Mouse (Mus musculus) CH12.LX (cell line): ENCODE data around the gene Sema3c. TPM values are rescaled to one million over a fixed set of nuclear protein-coding genes. Genes with fewer than 3 reads are reported as not detected.

Experiments
- DNase-seq: peaks from one replicate; pipeline ENCODE4 v3.0.0-alpha.2; 2013; ENCODE audit errors: extremely low read depth
- H3K27ac ChIP-seq: 2 replicates; pipeline ENCODE4 v1.5.1; 2012; ENCODE audit warnings: low read depth, mild to moderate bottlenecking, control low read depth, moderate library complexity; ENCODE audit not compliant: insufficient read depth
- H3K27me3 ChIP-seq: replicated peaks from 2 replicates; pipeline ENCODE3; 2012; ENCODE audit warnings: inconsistent platforms
- H3K36me3 ChIP-seq, 2 experiments: replicated peaks in 1 of 2; 2 replicates each; pipeline versions ENCODE3 to v1.6.1; 2012; ENCODE audit warnings: inconsistent platforms in 1 of 2, low read length in 1 of 2, mild to moderate bottlenecking in 1 of 2, mixed read lengths in 1 of 2, moderate library complexity in 1 of 2; ENCODE audit not compliant: control insufficient read depth in 1 of 2, insufficient read depth in 1 of 2
- H3K4me1 ChIP-seq, 2 experiments: 2 replicates each; pipeline ENCODE4 v1.6.1; 2012; ENCODE audit warnings: inconsistent platforms in 1 of 2, moderate library complexity in 1 of 2; ENCODE audit not compliant: insufficient read depth in 2 of 2, control insufficient read depth in 1 of 2
- H3K4me2 ChIP-seq: 2 replicates; pipeline ENCODE4 v1.6.1; 2012; ENCODE audit warnings: low read depth, mild to moderate bottlenecking, control low read depth; ENCODE audit not compliant: poor library complexity, insufficient read depth, severe bottlenecking
- H3K4me3 ChIP-seq, 3 experiments: fragments of 150-350 bp in 1 of 3; sonication (generic) in 1 of 3; replicated peaks in 1 of 3; 2 replicates each; pipeline versions ENCODE3 to v1.5.1; 2011 to 2012; ENCODE audit warnings: low read depth in 2 of 3, low read length in 2 of 3, mild to moderate bottlenecking in 2 of 3, moderate library complexity in 2 of 3, control low read depth in 1 of 3, improper control_type of control experiment in 1 of 3, inconsistent platforms in 1 of 3, mixed read lengths in 1 of 3; ENCODE audit not compliant: poor library complexity in 1 of 3
- H3K79me2 ChIP-seq: replicated peaks from 2 replicates; pipeline ENCODE4 v1.6.1; 2012; ENCODE audit warnings: mild to moderate bottlenecking, moderate library complexity; ENCODE audit not compliant: control insufficient read depth, poor library complexity, insufficient read depth, severe bottlenecking; ENCODE audit errors: extremely low read depth
- H3K9ac ChIP-seq: 2 replicates; pipeline ENCODE4 v1.6.1; 2012; ENCODE audit warnings: low read depth, mild to moderate bottlenecking, control low read depth, moderate library complexity; ENCODE audit not compliant: insufficient read depth
- H3K9me3 ChIP-seq: replicated peaks from 2 replicates; pipeline ENCODE3; 2012; ENCODE audit warnings: low read length, inconsistent platforms, mixed read lengths
- BHLHE40 ChIP-seq: IDR thresholded peaks from 2 replicates; pipeline ENCODE4 v1.6.1; 2011; ENCODE audit warnings: mild to moderate bottlenecking, low read depth, low read length, improper control_type of control experiment
- CHD2 ChIP-seq: IDR thresholded peaks from 2 replicates; pipeline ENCODE4 v1.6.1; 2011; ENCODE audit warnings: low read length, improper control_type of control experiment
- CTCF ChIP-seq, 2 experiments: IDR thresholded peaks in 1 of 2; conservative IDR thresholded peaks in 1 of 2; 2 replicates each; pipeline ENCODE4 v1.5.1; 2011 to 2012; ENCODE audit warnings: low read depth in 2 of 2, low read length in 2 of 2, improper control_type of control experiment in 1 of 2, inconsistent platforms in 1 of 2, mild to moderate bottlenecking in 1 of 2, moderate library complexity in 1 of 2
- E2F4 ChIP-seq: IDR thresholded peaks from 2 replicates; pipeline ENCODE4 v1.6.1; 2011; ENCODE audit warnings: low read depth, low read length, improper control_type of control experiment; ENCODE audit not compliant: insufficient replicate concordance
- ETS1 ChIP-seq: conservative IDR thresholded peaks from 2 replicates; pipeline ENCODE4 v1.6.1; 2012; ENCODE audit warnings: low read depth, mild to moderate bottlenecking, inconsistent platforms, low read length, improper control_type of control experiment, moderate library complexity
- GABPA ChIP-seq: IDR thresholded peaks from 2 replicates; pipeline ENCODE4 v1.6.1; 2012; ENCODE audit warnings: low read depth, low read length, improper control_type of control experiment, inconsistent platforms; ENCODE audit not compliant: insufficient replicate concordance
- IRF4 ChIP-seq: IDR thresholded peaks from 2 replicates; pipeline ENCODE4 v1.6.1; 2014; ENCODE audit warnings: low read depth, mild to moderate bottlenecking, inconsistent platforms, low read length, improper control_type of control experiment
- JUN ChIP-seq: IDR thresholded peaks from 2 replicates; pipeline ENCODE4 v1.6.1; 2011; ENCODE audit warnings: low read depth, mild to moderate bottlenecking, low read length, improper control_type of control experiment, moderate library complexity; ENCODE audit not compliant: insufficient read depth
- JUND ChIP-seq: conservative IDR thresholded peaks from 2 replicates; pipeline ENCODE4 v1.6.1; 2011; ENCODE audit warnings: low read depth, low read length, improper control_type of control experiment
- MAFK ChIP-seq: IDR thresholded peaks from 2 replicates; pipeline ENCODE4 v1.6.1; 2011; ENCODE audit warnings: low read length, improper control_type of control experiment; ENCODE audit not compliant: insufficient replicate concordance
- MAX ChIP-seq: IDR thresholded peaks from 2 replicates; pipeline ENCODE4 v1.6.1; 2011; ENCODE audit warnings: low read length, improper control_type of control experiment
- MAZ ChIP-seq: IDR thresholded peaks from 2 replicates; pipeline ENCODE4 v1.6.1; 2012; ENCODE audit warnings: low read depth, mild to moderate bottlenecking, inconsistent platforms, low read length, improper control_type of control experiment, moderate library complexity
- MEF2A ChIP-seq: IDR thresholded peaks from 2 replicates; pipeline ENCODE4 v1.6.1; 2014; ENCODE audit warnings: low read depth, mild to moderate bottlenecking, inconsistent platforms, low read length, improper control_type of control experiment, borderline replicate concordance
- MXI1 ChIP-seq: IDR thresholded peaks from 2 replicates; pipeline ENCODE4 v1.6.1; 2011; ENCODE audit warnings: mild to moderate bottlenecking, low read depth, low read length, improper control_type of control experiment
- MYC ChIP-seq: IDR thresholded peaks from 2 replicates; pipeline ENCODE4 v1.6.1; 2011; ENCODE audit warnings: low read depth, mild to moderate bottlenecking, improper control_type of control experiment, low read length
- NELFE ChIP-seq: IDR thresholded peaks from 2 replicates; pipeline ENCODE4 v1.6.1; 2011; ENCODE audit warnings: low read depth, low read length, improper control_type of control experiment
- PAX5 ChIP-seq: IDR thresholded peaks from 2 replicates; pipeline ENCODE4 v1.6.1; 2012; ENCODE audit warnings: low read length, inconsistent platforms, mixed read lengths
- POLR2AphosphoS2 ChIP-seq: IDR thresholded peaks from 2 replicates; pipeline ENCODE4 v1.6.1; 2011; ENCODE audit warnings: low read depth, low read length, improper control_type of control experiment
- RCOR1 ChIP-seq: conservative IDR thresholded peaks from 2 replicates; pipeline ENCODE4 v1.6.1; 2012; ENCODE audit warnings: low read depth, mild to moderate bottlenecking, inconsistent platforms, low read length, improper control_type of control experiment
- SIN3A ChIP-seq: IDR thresholded peaks from 2 replicates; pipeline ENCODE4 v1.6.1; 2012; ENCODE audit warnings: low read length, improper control_type of control experiment, inconsistent platforms
- SMC3 ChIP-seq: IDR thresholded peaks from 2 replicates; pipeline ENCODE4 v1.6.1; 2011; ENCODE audit warnings: low read depth, low read length, improper control_type of control experiment
- TBP ChIP-seq: conservative IDR thresholded peaks from 2 replicates; pipeline ENCODE4 v1.6.1; 2011; ENCODE audit warnings: low read depth, low read length, improper control_type of control experiment
- TCF12 ChIP-seq: IDR thresholded peaks from 2 replicates; pipeline ENCODE4 v1.6.1; 2014; ENCODE audit warnings: low read depth, mild to moderate bottlenecking, inconsistent platforms, low read length, improper control_type of control experiment
- UBTF ChIP-seq: IDR thresholded peaks from 2 replicates; pipeline ENCODE4 v1.6.1; 2012; ENCODE audit warnings: low read depth, mild to moderate bottlenecking, inconsistent platforms, low read length, improper control_type of control experiment, moderate library complexity
- USF1 ChIP-seq: IDR thresholded peaks from 2 replicates; pipeline ENCODE4 v1.6.1; 2014; ENCODE audit warnings: low read depth, mild to moderate bottlenecking, inconsistent platforms, low read length, improper control_type of control experiment
- ZC3H11A ChIP-seq: IDR thresholded peaks from 2 replicates; pipeline ENCODE4 v1.6.1; 2012; ENCODE audit warnings: low read depth, mild to moderate bottlenecking, inconsistent platforms, low read length, improper control_type of control experiment
- ZKSCAN1 ChIP-seq: IDR thresholded peaks from 2 replicates; pipeline ENCODE4 v1.6.1; 2012; ENCODE audit warnings: low read depth, inconsistent platforms, low read length, improper control_type of control experiment, borderline replicate concordance
- ZMIZ1 ChIP-seq: IDR thresholded peaks from 2 replicates; pipeline ENCODE4 v1.6.1; 2012; ENCODE audit warnings: low read depth, mild to moderate bottlenecking, inconsistent platforms, low read length, improper control_type of control experiment
- ZNF384 ChIP-seq: IDR thresholded peaks from 2 replicates; pipeline ENCODE4 v1.6.1; 2012; ENCODE audit warnings: low read depth, low read length, improper control_type of control experiment, inconsistent platforms
- dilution Hi-C: fragments of 300-500 bp; cut with MboI; formaldehyde crosslinking; loops from 2 replicates; pipeline ENCODE4 v1.14.3; 2020; ENCODE audit warnings: low sequenced_read_pairs; ENCODE audit not compliant: extremely low pct_unique_long_range_greater_than_20kb, extremely low pct_ligation_motif_present
- in situ Hi-C: fragments of 300-500 bp; cut with MboI; formaldehyde crosslinking; loops from 3 replicates; pipeline ENCODE4 v1.14.3; 2019; ENCODE audit warnings: low sequenced_read_pairs, low pct_ligation_motif_present, low pct_unique_long_range_greater_than_20kb, mixed read lengths
- polyA plus RNA-seq: library from polyadenylated mRNA; unstranded; fragments of >175 nt; gene quantifications from 2 replicates; pipeline ENCODE4 v1.2.1, GENCODE M21; 2012; ENCODE audit warnings: low read depth; ENCODE audit not compliant: insufficient read length
- total RNA-seq, 2 experiments: library from RNA; depleted of rRNA; stranded (reverse); fragments of 300-350 nt in 1 of 2; fragments of >200 nt in 1 of 2; gene quantifications; 2 replicates each; pipeline ENCODE4 v1.2.3; 2012 to 2014

The Sema3c gene
- total and polyA plus RNA-seq, 3 experiments, result not detected

GRCm38 (mm10) chr5:17556073-17556473 lies 18.0 kb upstream of the Sema3c start:
- dilution Hi-C loops, result no loop called here
- Histone ChIP-seq H3K27ac (no peak overlapping the region), H3K4me2 (peak overlapping the region; percentile 56; the same call in 1 of the 2 replicates), H3K36me3 (no peaks in the 10 kb centered on the region)
- peak; percentile 26 for DNase-seq
- in situ Hi-C loops, result no loop called here
- TF ChIP-seq ZKSCAN1 (no peak), ZMIZ1 (no peak), GABPA (no peak), MAFK (peak; percentile 85), ZNF384 (no peak), CTCF (conservative IDR thresholded peaks at IDR 0.05 in 1 of 2, IDR thresholded peaks at IDR 0.05 in 1 of 2; ENCODE audit: low read depth in 2 of 2, low read length in 2 of 2) (no peak), MAZ (no peak), BHLHE40 (peak; percentile 84), ZC3H11A (no peak), SMC3 (no peak), TCF12 (0 out of 2 replicates have a peak, but pooled peaks have one; percentile 22), JUND (0 out of 2 replicates have a peak, but pooled peaks have one; percentile 8), POLR2AphosphoS2 (no peak), CHD2 (no peak), IRF4 (peak; percentile 64; the same call in 1 of the 2 replicates), NELFE (no peak), RCOR1 (0 out of 2 replicates have a peak, but pooled peaks have one; percentile 75), ETS1 (peak; percentile 46; the same call in 1 of the 2 replicates), USF1 (no peak), SIN3A (peak; percentile 67; the same call in 1 of the 2 replicates), MEF2A (no peak), PAX5 (no peak), MXI1 (peak; percentile 70; the same call in 1 of the 2 replicates), MYC (peak; percentile 53; the same call in 1 of the 2 replicates), MAX (peak; percentile 65), UBTF (no peak), TBP (no peak), JUN (no peak), E2F4 (no peak)
- TF ChIP-seq, all 38 proteins: peak for 11
- Histone ChIP-seq H3K4me1 (peaks cover 3 to 4% of the 10 kb centered on the region in 2 experiments; a peak in 2 of 4 replicates), H3K4me3 (no peak overlapping the region), H3K79me2 (no peaks in the 10 kb centered on the region), H3K27me3 (no peaks in the 10 kb centered on the region), H3K9ac (no peak overlapping the region), H3K9me3 (no peaks in the 10 kb centered on the region)
